16 mouse cellular contexts compared by ENCODE assay signal in the genomic region with DNA sequence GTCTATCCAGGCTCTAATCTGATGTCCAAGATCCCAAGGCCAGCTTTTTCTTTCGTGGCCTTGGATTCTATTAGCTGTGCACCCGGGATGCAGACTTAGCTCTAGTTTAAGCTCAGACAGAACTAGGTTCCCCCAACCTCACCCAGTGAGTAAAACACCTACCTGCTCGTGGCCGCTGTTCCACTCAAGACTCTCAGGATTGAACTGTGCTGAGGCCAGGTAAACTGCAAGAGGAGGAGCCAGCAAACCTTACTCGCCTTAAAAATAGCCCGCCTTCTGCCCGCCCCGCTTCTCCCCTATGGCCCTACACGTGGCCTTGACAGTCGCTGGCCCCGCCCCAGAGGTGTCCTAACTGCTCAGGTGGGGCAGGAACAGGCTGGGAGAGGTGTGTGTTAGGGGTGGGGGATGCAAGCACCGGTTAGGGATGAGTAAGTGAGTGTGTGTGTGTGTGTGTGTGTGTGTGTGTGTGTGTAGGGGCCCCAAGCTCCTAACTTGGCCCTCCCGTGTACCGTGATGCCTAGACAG. TPM values are rescaled to one million over a fixed set of nuclear protein-coding genes. Genes with fewer than 3 reads are reported as not detected.
DNase-seq lines count a peak whose midpoint lies in the region; ATAC-seq and TF ChIP-seq lines count a peak whose summit lies in the region.
"Had no signal": no experiment of that assay in that cellular context is flagged by ENCODE, and none has a peak within 500 bp of the region (broad histone marks: within the 10 kb centered on the region; RNA-seq: fewer than 3 reads in every experiment).

A gene (minus strand): TSS at position 230 of the 525 bp plus-strand sequence.

- H3K4me3 ChIP-seq in lung, postnatal 0 days (ENCODE audit: low read depth, low read length), result no peak within 1 kb of the TSS
- H3K4me3 ChIP-seq in intestine, embryonic 14.5 days (ENCODE audit: low read depth, low read length), result no peak within 1 kb of the TSS
- no peak within 1 kb of the TSS for H3K4me3 ChIP-seq in limb, embryonic 10.5 days
- peak within 1 kb of the TSS; percentile 23 for H3K4me3 ChIP-seq in stomach, embryonic 16.5 days (replicated peaks; ENCODE audit: low read length)
- H3K4me3 ChIP-seq: forebrain, embryonic 15.5 days; heart, adult 2 months; midbrain, embryonic 13.5 days had no signal

- H3K4me1 ChIP-seq in lung, postnatal 0 days (ENCODE audit: insufficient read depth, low read depth, low read length), result no peaks in the 10 kb centered on the region
- no peaks in the 10 kb centered on the region; the same call in 1 of the 2 replicates for H3K4me1 ChIP-seq in intestine, embryonic 14.5 days (replicated peaks; ENCODE audit: control insufficient read depth, insufficient read depth, low read length)
- peaks cover 57% of the 10 kb centered on the region for H3K4me1 ChIP-seq in limb, embryonic 10.5 days
- H3K4me1 ChIP-seq in stomach, embryonic 16.5 days (ENCODE audit: control insufficient read depth, insufficient read depth, low read length), result no peaks in the 10 kb centered on the region
- H3K4me1 ChIP-seq: forebrain, embryonic 15.5 days; midbrain, embryonic 13.5 days had no signal

- no peak for TF ChIP-seq EP300 in lung, postnatal 0 days (IDR thresholded peaks at IDR 0.05)

- H3K27ac ChIP-seq in lung, postnatal 0 days (ENCODE audit: low read length), result no peak within 1 kb of the TSS
- no peak within 1 kb of the TSS for H3K27ac ChIP-seq in intestine, embryonic 14.5 days (ENCODE audit: low read depth)
- peak within 1 kb of the TSS; percentile 70 for H3K27ac ChIP-seq in limb, embryonic 10.5 days
- no peak within 1 kb of the TSS for H3K27ac ChIP-seq in stomach, embryonic 16.5 days (ENCODE audit: low read length)
- H3K27ac ChIP-seq: forebrain, embryonic 15.5 days; heart, adult 2 months; midbrain, embryonic 13.5 days had no signal

- peak; percentile 37; the same call in 1 of the 2 replicates for ATAC-seq in lung, postnatal 0 days
- ATAC-seq in intestine, embryonic 14.5 days (replicated peaks; ENCODE audit: low FRiP score, low TSS enrichment, low read depth), result peak; percentile 74; the same call in 1 of the 2 replicates
- peak; percentile 80; the same call in 1 of the 2 replicates for ATAC-seq in stomach, embryonic 16.5 days (ENCODE audit: insufficient read depth, low FRiP score)
- ATAC-seq: forebrain, embryonic 15.5 days; midbrain, embryonic 13.5 days had no signal

- no peaks in the 10 kb centered on the region for H3K36me3 ChIP-seq in lung, postnatal 0 days (ENCODE audit: insufficient read depth, low read length)
- H3K36me3 ChIP-seq in intestine, embryonic 14.5 days (ENCODE audit: control insufficient read depth, insufficient read depth, low read length), result no peaks in the 10 kb centered on the region
- H3K36me3 ChIP-seq in limb, embryonic 10.5 days, result 0 out of 2 replicates have a peak, but pooled peaks cover 3% of the 10 kb centered on the region
- H3K36me3 ChIP-seq in stomach, embryonic 16.5 days (ENCODE audit: control insufficient read depth, insufficient read depth, low read length), result no peaks in the 10 kb centered on the region
- H3K36me3 ChIP-seq: forebrain, embryonic 15.5 days; midbrain, embryonic 13.5 days had no signal

- no peaks in the 10 kb centered on the region for H3K9me3 ChIP-seq in lung, postnatal 0 days (ENCODE audit: low read length)
- H3K9me3 ChIP-seq in intestine, embryonic 14.5 days (ENCODE audit: control insufficient read depth, low read length), result no peaks in the 10 kb centered on the region
- H3K9me3 ChIP-seq in limb, embryonic 10.5 days (replicated peaks), result no peaks in the 10 kb centered on the region
- H3K9me3 ChIP-seq in stomach, embryonic 16.5 days (replicated peaks; ENCODE audit: control insufficient read depth, low read length), result no peaks in the 10 kb centered on the region
- H3K9me3 ChIP-seq: forebrain, embryonic 15.5 days; midbrain, embryonic 13.5 days had no signal

- TF ChIP-seq CTCF in lung, postnatal 0 days (IDR thresholded peaks at IDR 0.05), result no peak

- no peak within 1 kb of the TSS for H3K9ac ChIP-seq in lung, postnatal 0 days (replicated peaks; ENCODE audit: low read depth)
- H3K9ac ChIP-seq in intestine, embryonic 14.5 days (ENCODE audit: low read length), result no peak within 1 kb of the TSS
- peak within 1 kb of the TSS; percentile 49 for H3K9ac ChIP-seq in stomach, embryonic 16.5 days (ENCODE audit: low read length)
- H3K9ac ChIP-seq: forebrain, embryonic 15.5 days; midbrain, embryonic 13.5 days had no signal

- peak; percentile 33 for DNase-seq in lung, postnatal 0 days (ENCODE audit: low spot score)
- no peak for DNase-seq in lung, postnatal 14 days
- no peak for DNase-seq in intestine, embryonic 14.5 days (ENCODE audit: low spot score)
- DNase-seq in limb, embryonic 10.5 days (ENCODE audit: low spot score), result no peak
- no peak for DNase-seq in heart, postnatal 25 days (ENCODE audit: low spot score)
- no peak for DNase-seq in frontal cortex, postnatal 10 days (ENCODE audit: low spot score in 2 of 2)
- no peak for DNase-seq in spleen, postnatal 4 days (ENCODE audit: low spot score in 2 of 2)
- DNase-seq: cerebellum, postnatal 14 days; gastrocnemius, postnatal 10 days; heart, adult 2 months had no signal

- no peaks in the 10 kb centered on the region for H3K27me3 ChIP-seq in lung, postnatal 0 days (replicated peaks; ENCODE audit: insufficient read depth, low read length)
- no peaks in the 10 kb centered on the region for H3K27me3 ChIP-seq in intestine, embryonic 14.5 days (replicated peaks; ENCODE audit: control insufficient read depth, insufficient read depth, low read length)
- no peaks in the 10 kb centered on the region for H3K27me3 ChIP-seq in limb, embryonic 10.5 days (ENCODE audit: low read depth, poor library complexity, severe bottlenecking)
- H3K27me3 ChIP-seq in stomach, embryonic 16.5 days (ENCODE audit: control insufficient read depth, insufficient read depth, low read length), result no peaks in the 10 kb centered on the region
- H3K27me3 ChIP-seq: forebrain, embryonic 15.5 days; midbrain, embryonic 13.5 days had no signal

- no peak within 1 kb of the TSS for H3K4me2 ChIP-seq in lung, postnatal 0 days (replicated peaks; ENCODE audit: low read depth, low read length)
- 0 out of 2 replicates have a peak within 1 kb of the TSS, but pooled peaks have one; percentile 0 for H3K4me2 ChIP-seq in intestine, embryonic 14.5 days (ENCODE audit: low read length)
- peak within 1 kb of the TSS; percentile 39 for H3K4me2 ChIP-seq in stomach, embryonic 16.5 days (ENCODE audit: low read depth, low read length)
- H3K4me2 ChIP-seq: forebrain, embryonic 15.5 days; liver, embryonic 11.5 days; midbrain, embryonic 13.5 days had no signal

- WGBS in lung, postnatal 0 days, result 56% methylated on average over 14 of the region's 14 CpGs
- WGBS in intestine, embryonic 14.5 days, result 50% methylated on average over 14 of the region's 14 CpGs
- 67% methylated on average over 14 of the region's 14 CpGs for WGBS in limb, embryonic 10.5 days
- WGBS in stomach, embryonic 16.5 days, result 58% methylated on average over 14 of the region's 14 CpGs

- intact Hi-C loops in heart, postnatal 25 days (cut with DNase I), result no loop called here

RNA-seq across cellular contexts. Expression of the gene that starts here (rescaled TPM):
- 0.13 and 0.24 TPM in 2 replicates for polyA plus RNA-seq in lung, postnatal 0 days (2015; fragmentation: Nextera tagmentation; extraction: Ambion mirVana)
- 0.70 and 0.84 TPM in 2 replicates for polyA plus RNA-seq in intestine, embryonic 14.5 days (2014; fragmentation: Nextera tagmentation; extraction: Ambion mirVana)
- 0.74 and 1.4 TPM in 2 replicates for polyA plus RNA-seq in limb, embryonic 10.5 days (2016; fragmentation: Nextera tagmentation; extraction: Ambion mirVana)
- polyA plus RNA-seq in stomach, embryonic 16.5 days (2015; fragmentation: Nextera tagmentation; extraction: Ambion mirVana), result 1.8 and 2.4 TPM in 2 replicates
- total RNA-seq in heart, postnatal 25 days (2021), result under 1 TPM; 0.18 to 0.20 TPM
- total RNA-seq: gastrocnemius, postnatal 10 days; MEL had no signal
- polyA plus RNA-seq: forebrain, embryonic 15.5 days; liver, embryonic 11.5 days; neural tube, embryonic 14.5 days had no signal

Comparison
In these comparisons a context has a peak if more than half of its experiments do, and no peak if none do; other contexts are left out.
1. Peak in DNase-seq and ATAC-seq in lung, postnatal 0 days; RNA of the gene not detected or under 1 TPM.
2. Peak in ATAC-seq and H3K4me2 ChIP-seq in intestine, embryonic 14.5 days; RNA of the gene not detected or under 1 TPM.